Mouse (Mus musculus) ES-Bruce4 (cell line): ENCODE measurements around the gene Tgoln1. TPM values are rescaled to one million over a fixed set of nuclear protein-coding genes. Genes with fewer than 3 reads are reported as not detected.

ENCODE experiments used
- H3K27ac ChIP-seq: 2 replicates; pipeline ENCODE4 v1.5.1; 2012; ENCODE audit warnings: low read length, inconsistent platforms; ENCODE audit not compliant: insufficient read depth
- H3K27me3 ChIP-seq: 2 replicates; pipeline ENCODE4 v1.6.1; 2012; ENCODE audit warnings: mild to moderate bottlenecking, low read length, inconsistent platforms; ENCODE audit not compliant: control insufficient read depth, poor library complexity, insufficient read depth, severe bottlenecking
- H3K36me3 ChIP-seq: 2 replicates; pipeline ENCODE4 v1.6.1; 2012; ENCODE audit warnings: inconsistent platforms, mild to moderate bottlenecking, low read length, moderate library complexity; ENCODE audit not compliant: control insufficient read depth, poor library complexity, insufficient read depth, severe bottlenecking
- H3K4me1 ChIP-seq: one replicate; pipeline ENCODE4 v1.8.1; 2011; ENCODE audit warnings: low read length; ENCODE audit not compliant: control insufficient read depth, insufficient read depth
- H3K4me3 ChIP-seq: 2 replicates; pipeline ENCODE4 v1.5.1; 2011; ENCODE audit warnings: low read depth, mild to moderate bottlenecking, low read length
- H3K9ac ChIP-seq: 2 replicates; pipeline ENCODE4 v1.6.1; 2012; ENCODE audit warnings: low read depth, mild to moderate bottlenecking, inconsistent platforms; ENCODE audit not compliant: poor library complexity, severe bottlenecking
- H3K9me3 ChIP-seq: replicated peaks from 2 replicates; pipeline ENCODE4 v1.6.1; 2012; ENCODE audit warnings: mild to moderate bottlenecking, low read length, inconsistent platforms; ENCODE audit not compliant: control insufficient read depth, poor library complexity, insufficient read depth, severe bottlenecking
- CTCF ChIP-seq: IDR thresholded peaks from one replicate; pipeline ENCODE4 v1.8.1; 2011; ENCODE audit warnings: low read depth, low read length
- EP300 ChIP-seq: IDR thresholded peaks from 2 replicates; pipeline ENCODE4 v1.6.1; 2011; ENCODE audit warnings: low read depth, low read length; ENCODE audit not compliant: insufficient read depth
- POLR2A ChIP-seq: IDR thresholded peaks from one replicate; pipeline ENCODE4 v1.8.1; 2011; ENCODE audit warnings: low read length; ENCODE audit not compliant: insufficient read depth
- polyA plus RNA-seq: library from polyadenylated mRNA; stranded (reverse); fragments of >200 nt; gene quantifications from 2 replicates; pipeline ENCODE4 v1.2.4, GENCODE M21; 2011; ENCODE audit warnings: low read depth; ENCODE audit not compliant: missing spikeins, insufficient read depth, insufficient read length

Gene Tgoln1
- polyA plus RNA-seq, 1 experiment, result 34.1 TPM

- Histone ChIP-seq H3K36me3 (no peaks in the 10 kb centered on the region), H3K27ac (no peak overlapping the region), H3K9me3 (no peaks in the 10 kb centered on the region), H3K4me1 (no peaks in the 10 kb centered on the region), H3K9ac (no peak overlapping the region), H3K27me3 (no peaks in the 10 kb centered on the region), H3K4me3 (no peak overlapping the region)
- TF ChIP-seq POLR2A, result no peak
- TF ChIP-seq EP300, result no peak
- no peak for TF ChIP-seq CTCF
Measured at GRCm38 (mm10) chr6:72593914-72594313, 22.9 kb downstream of the Tgoln1 start.

- Histone ChIP-seq H3K9me3 (no peaks in the 10 kb centered on the region), H3K9ac (no peak overlapping the region), H3K4me1 (no peaks in the 10 kb centered on the region), H3K27ac (no peak overlapping the region), H3K4me3 (no peak overlapping the region), H3K27me3 (no peaks in the 10 kb centered on the region), H3K36me3 (no peaks in the 10 kb centered on the region)
- TF ChIP-seq CTCF, result no peak
- TF ChIP-seq EP300, result no peak
- TF ChIP-seq POLR2A, result no peak
Measured at GRCm38 (mm10) chr6:72593011-72593803, 23.6 kb downstream of the Tgoln1 start.

GRCm38 (mm10) chr6:72590111-72590510 is 26.7 kb downstream of the Tgoln1 start:
- Histone ChIP-seq H3K4me1 (no peaks in the 10 kb centered on the region), H3K36me3 (no peaks in the 10 kb centered on the region), H3K27ac (no peak overlapping the region), H3K4me3 (no peak overlapping the region), H3K9ac (no peak overlapping the region), H3K27me3 (no peaks in the 10 kb centered on the region), H3K9me3 (no peaks in the 10 kb centered on the region)
- TF ChIP-seq POLR2A, result no peak
- TF ChIP-seq EP300, result no peak
- TF ChIP-seq CTCF, result no peak

DNA sequence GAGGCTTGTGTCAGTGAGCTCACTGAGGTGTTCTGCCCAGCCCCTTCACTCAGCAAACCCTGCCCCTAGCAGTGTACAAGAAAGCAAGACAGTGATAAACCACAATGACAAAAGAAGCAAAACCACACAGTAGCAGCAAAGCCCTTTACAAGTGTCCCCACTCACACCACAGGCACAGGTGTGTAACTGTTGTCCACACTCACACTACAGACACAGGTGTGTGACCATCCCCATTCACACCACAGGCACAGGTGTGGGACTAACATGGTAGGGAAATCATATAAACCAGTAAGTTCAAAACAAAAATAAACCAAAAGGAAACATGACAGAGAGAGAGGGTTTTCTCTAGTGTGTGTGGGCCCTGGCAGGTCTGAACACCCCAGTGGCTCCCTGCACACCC is 28.5 kb downstream of the Tgoln1 start:
- H3K9ac ChIP-seq, result no peak overlapping the region
- H3K27me3 ChIP-seq, result no peaks in the 10 kb centered on the region
- H3K4me3 ChIP-seq, result no peak overlapping the region
- TF ChIP-seq POLR2A (no peak), EP300 (no peak), CTCF (no peak)
- no peaks in the 10 kb centered on the region for H3K9me3 ChIP-seq
- H3K36me3 ChIP-seq, result no peaks in the 10 kb centered on the region
- H3K4me1 ChIP-seq, result no peaks in the 10 kb centered on the region
- H3K27ac ChIP-seq, result no peak overlapping the region

DNA sequence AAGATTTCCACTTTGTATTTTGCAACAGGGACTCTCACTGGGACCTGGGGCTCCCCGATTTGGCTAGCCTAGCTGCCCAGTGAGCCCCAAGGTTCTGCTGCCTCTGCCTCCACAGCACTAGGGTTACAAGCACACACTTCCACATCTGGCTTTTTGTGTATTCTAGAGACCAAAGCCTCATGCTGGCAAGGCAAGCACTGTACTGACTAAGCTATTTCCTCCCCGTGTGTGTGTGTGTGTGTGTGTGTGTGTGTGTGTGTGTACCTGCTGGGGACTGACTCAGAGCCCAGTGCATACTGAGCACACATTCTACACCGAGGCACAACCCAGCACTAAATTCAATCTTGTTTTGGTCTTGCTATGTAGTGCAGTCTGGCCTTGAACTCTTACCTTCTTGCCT is 30.1 kb downstream of the Tgoln1 start:
- Histone ChIP-seq H3K4me3 (no peak overlapping the region), H3K4me1 (no peaks in the 10 kb centered on the region), H3K27me3 (no peaks in the 10 kb centered on the region), H3K9ac (no peak overlapping the region), H3K9me3 (no peaks in the 10 kb centered on the region), H3K36me3 (no peaks in the 10 kb centered on the region), H3K27ac (no peak overlapping the region)
- TF ChIP-seq EP300, result no peak
- TF ChIP-seq CTCF, result no peak
- no peak for TF ChIP-seq POLR2A

DNA sequence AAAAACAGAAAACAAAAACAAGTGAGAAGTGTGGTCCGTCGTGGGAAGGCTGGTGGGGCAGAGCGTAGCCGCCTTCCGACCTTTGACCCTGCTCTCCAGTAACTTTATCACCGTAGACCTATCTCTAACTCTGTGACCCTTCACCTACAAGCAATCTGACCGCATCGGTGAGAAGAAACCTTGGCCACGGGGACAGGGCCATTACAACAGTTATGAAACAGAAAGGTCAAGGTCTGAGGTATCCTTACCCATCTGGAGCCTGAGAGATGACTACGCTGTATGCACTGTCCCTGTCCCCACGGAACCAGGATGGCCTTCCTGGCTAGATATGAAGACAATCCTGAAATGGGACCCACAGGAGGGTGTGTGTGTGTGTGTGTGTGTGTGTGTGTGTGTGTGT is 32.6 kb downstream of the Tgoln1 start:
- no peaks in the 10 kb centered on the region for H3K36me3 ChIP-seq
- H3K27ac ChIP-seq, result no peak overlapping the region
- H3K9me3 ChIP-seq, result no peaks in the 10 kb centered on the region
- H3K9ac ChIP-seq, result no peak overlapping the region
- no peaks in the 10 kb centered on the region for H3K27me3 ChIP-seq
- H3K4me1 ChIP-seq, result no peaks in the 10 kb centered on the region
- TF ChIP-seq POLR2A (no peak), CTCF (no peak), EP300 (no peak)
- no peak overlapping the region for H3K4me3 ChIP-seq
